Mouse (Mus musculus): ENCODE measurements around the gene Ctu1. TPM values are rescaled to one million over a fixed set of nuclear protein-coding genes. Genes with fewer than 3 reads are reported as not detected.
"Not testable (repeated sequence)": the region's sequence is repeated elsewhere in the genome, so short reads cannot be mapped to it uniquely, and the experiment has no call there.

Ctu1 gene
- polyA plus RNA-seq, 1 experiment from 2014 or later = 12.0 TPM

GRCm38 (mm10) chr7:43656232-43656631, 15.6 kb upstream of the Ctu1 start:
- H3K36me3 ChIP-seq = no peaks in the 10 kb centered on the region
- no peak for DNase-seq (ENCODE audit: low spot score)
- H3K27ac ChIP-seq = no peak overlapping the region
- no peaks in the 10 kb centered on the region for H3K27me3 ChIP-seq (ENCODE audit: insufficient read depth, poor library complexity, severe bottlenecking)
- H3K4me1 ChIP-seq = no peaks in the 10 kb centered on the region
- no peak overlapping the region for H3K4me3 ChIP-seq
- 63% methylated on average over 6 of the region's 6 CpGs for WGBS
- peaks cover 2% of the 10 kb centered on the region; the same call in 1 of the 2 replicates for H3K9me3 ChIP-seq

GRCm38 (mm10) chr7:43660002-43660401, 11.8 kb upstream of the Ctu1 start, which contains the start of gene Siglece:
Siglece (minus strand) TSS chr7:43660161.
- no peak for DNase-seq (ENCODE audit: low spot score)
- Histone ChIP-seq H3K4me3 (no peak within 1 kb of the TSS), H3K27ac (no peak within 1 kb of the TSS), H3K36me3 (no peaks in the 10 kb centered on the region), H3K4me1 (no peaks in the 10 kb centered on the region), H3K9me3 (no peaks in the 10 kb centered on the region), H3K27me3 (ENCODE audit: insufficient read depth, poor library complexity, severe bottlenecking) (no peaks in the 10 kb centered on the region)
- WGBS = 59% methylated on average over 1 of the region's 1 CpGs

- Histone ChIP-seq H3K9me3 (no peaks in the 10 kb centered on the region), H3K27ac (no peak overlapping the region), H3K4me1 (no peaks in the 10 kb centered on the region), H3K27me3 (ENCODE audit: insufficient read depth, poor library complexity, severe bottlenecking) (no peaks in the 10 kb centered on the region), H3K36me3 (no peaks in the 10 kb centered on the region), H3K4me3 (no peak overlapping the region)
- no peak for DNase-seq (ENCODE audit: low spot score)
- WGBS = 77% methylated on average over 1 of the region's 1 CpGs
Observed at GRCm38 (mm10) chr7:43662804-43663203, 9.0 kb upstream of the Ctu1 start.

- WGBS = 82% methylated on average over 4 of the region's 4 CpGs
- DNase-seq (ENCODE audit: low spot score); H3K4me1 ChIP-seq; H3K36me3 ChIP-seq; H3K9me3 ChIP-seq; H3K4me3 ChIP-seq; H3K27me3 ChIP-seq (ENCODE audit: insufficient read depth, poor library complexity, severe bottlenecking); H3K27ac ChIP-seq: not testable (repeated sequence)
Observed at GRCm38 (mm10) chr7:43667221-43667620, 4.6 kb upstream of the Ctu1 start.

- DNase-seq (ENCODE audit: low spot score) = no peak
- Histone ChIP-seq H3K4me1 (peaks cover 8% of the 10 kb centered on the region), H3K9me3 (no peaks in the 10 kb centered on the region), H3K27ac (no peak overlapping the region), H3K4me3 (no peak overlapping the region), H3K27me3 (ENCODE audit: insufficient read depth, poor library complexity, severe bottlenecking) (no peaks in the 10 kb centered on the region), H3K36me3 (no peaks in the 10 kb centered on the region)
- WGBS = 19% methylated on average over 3 of the region's 3 CpGs
Observed at GRCm38 (mm10) chr7:43668582-43668981, 3.2 kb upstream of the Ctu1 start.

- 69% methylated on average over 11 of the region's 11 CpGs for WGBS
- Histone ChIP-seq H3K4me3 (peak overlapping the region; percentile 78), H3K27ac (peak overlapping the region; percentile 91), H3K4me1 (peaks cover 8% of the 10 kb centered on the region), H3K36me3 (peaks cover 16% of the 10 kb centered on the region), H3K9me3 (no peaks in the 10 kb centered on the region), H3K27me3 (ENCODE audit: insufficient read depth, poor library complexity, severe bottlenecking) (no peaks in the 10 kb centered on the region)
- DNase-seq (ENCODE audit: low spot score) = no peak
Observed at GRCm38 (mm10) chr7:43671064-43671808, 580 bp upstream of the Ctu1 start.

- Histone ChIP-seq H3K27ac (peak overlapping the region; percentile 91), H3K27me3 (ENCODE audit: insufficient read depth, poor library complexity, severe bottlenecking) (no peaks in the 10 kb centered on the region), H3K4me3 (peak overlapping the region; percentile 78), H3K36me3 (peaks cover 30% of the 10 kb centered on the region), H3K4me1 (peaks cover 8% of the 10 kb centered on the region), H3K9me3 (no peaks in the 10 kb centered on the region)
- WGBS = 17% methylated on average over 10 of the region's 10 CpGs
- DNase-seq (ENCODE audit: low spot score) = no peak
Observed at GRCm38 (mm10) chr7:43672581-43673260, 905 bp downstream of the Ctu1 start.

- H3K9me3 ChIP-seq = no peaks in the 10 kb centered on the region
- WGBS = 87% methylated on average over 32 of the region's 32 CpGs
Observed at GRCm38 (mm10) chr7:43675091-43675490, 3.3 kb downstream of the Ctu1 start.

GRCm38 (mm10) chr7:43678517-43678916, 6.7 kb downstream of the Ctu1 start:
- no peak overlapping the region for H3K4me3 ChIP-seq
- H3K27me3 ChIP-seq (ENCODE audit: insufficient read depth, poor library complexity, severe bottlenecking) = no peaks in the 10 kb centered on the region
- DNase-seq (ENCODE audit: low spot score) = no peak
- H3K4me1 ChIP-seq = no peaks in the 10 kb centered on the region
- peaks cover 38% of the 10 kb centered on the region for H3K36me3 ChIP-seq
- H3K9me3 ChIP-seq = no peaks in the 10 kb centered on the region
- no peak overlapping the region for H3K27ac ChIP-seq

More at GRCm38 (mm10) chr7:43675091-43675490, 3.3 kb downstream of the Ctu1 start:
- peaks cover 8% of the 10 kb centered on the region for H3K4me1 ChIP-seq
- H3K36me3 ChIP-seq = peaks cover 38% of the 10 kb centered on the region
- DNase-seq (ENCODE audit: low spot score) = no peak
- no peak overlapping the region for H3K4me3 ChIP-seq
- no peak overlapping the region for H3K27ac ChIP-seq
- no peaks in the 10 kb centered on the region for H3K27me3 ChIP-seq (ENCODE audit: insufficient read depth, poor library complexity, severe bottlenecking)

- H3K27ac ChIP-seq = no peak overlapping the region
- 18% methylated on average over 5 of the region's 5 CpGs for WGBS
- no peaks in the 10 kb centered on the region for H3K9me3 ChIP-seq
- no peak overlapping the region for H3K4me3 ChIP-seq
- no peaks in the 10 kb centered on the region for H3K27me3 ChIP-seq (ENCODE audit: insufficient read depth, poor library complexity, severe bottlenecking)
- no peaks in the 10 kb centered on the region for H3K4me1 ChIP-seq
- DNase-seq (ENCODE audit: low spot score) = no peak
- peaks cover 25% of the 10 kb centered on the region for H3K36me3 ChIP-seq
Observed at GRCm38 (mm10) chr7:43680960-43681359, 9.1 kb downstream of the Ctu1 start.

GRCm38 (mm10) chr7:43682511-43682910, 10.7 kb downstream of the Ctu1 start:
- H3K27ac ChIP-seq; H3K27me3 ChIP-seq (ENCODE audit: insufficient read depth, poor library complexity, severe bottlenecking); H3K4me3 ChIP-seq; H3K4me1 ChIP-seq; DNase-seq (ENCODE audit: low spot score); H3K36me3 ChIP-seq; H3K9me3 ChIP-seq: not testable (repeated sequence)
- WGBS = 29% methylated on average over 1 of the region's 1 CpGs

- Histone ChIP-seq H3K27ac (no peak overlapping the region), H3K4me3 (no peak overlapping the region), H3K36me3 (no peaks in the 10 kb centered on the region), H3K4me1 (no peaks in the 10 kb centered on the region), H3K27me3 (ENCODE audit: insufficient read depth, poor library complexity, severe bottlenecking) (no peaks in the 10 kb centered on the region), H3K9me3 (no peaks in the 10 kb centered on the region)
- no peak for DNase-seq (ENCODE audit: low spot score)
- WGBS = 45% methylated on average over 7 of the region's 7 CpGs
Observed at GRCm38 (mm10) chr7:43685088-43685487, 13.3 kb downstream of the Ctu1 start.

GRCm38 (mm10) chr7:43690118-43690517, 18.3 kb downstream of the Ctu1 start, which contains the start of gene Klk14:
Klk14 (plus strand) TSS chr7:43690418.
- Histone ChIP-seq H3K27me3 (ENCODE audit: insufficient read depth, poor library complexity, severe bottlenecking) (no peaks in the 10 kb centered on the region), H3K4me1 (no peaks in the 10 kb centered on the region), H3K27ac (no peak within 1 kb of the TSS), H3K4me3 (no peak within 1 kb of the TSS), H3K9me3 (no peaks in the 10 kb centered on the region), H3K36me3 (no peaks in the 10 kb centered on the region)
- no peak for DNase-seq (ENCODE audit: low spot score)

All from heart, embryonic 10.5 days (tissue).